Mouse (Mus musculus) adrenal gland, adult 2 months (tissue): ENCODE results near the gene Epha3. TPM values are rescaled to one million over a fixed set of nuclear protein-coding genes. Genes with fewer than 3 reads are reported as not detected.

Source experiments
- DNase-seq: peaks from one replicate; pipeline ENCODE4 v3.0.0; 2021
- polyA plus RNA-seq: library from polyadenylated mRNA; depleted of rRNA; stranded (reverse); fragments of >200 nt; gene quantifications from 2 replicates; pipeline ENCODE4 v1.2.3, GENCODE M21; 2012
- total RNA-seq, 2 experiments: library from RNA; stranded (reverse); gene quantifications; 2 replicates each; pipeline ENCODE4 v1.2.3; 2021

Epha3 gene
- total and polyA plus RNA-seq, 3 experiments: 0.25 to 1.6 (median 1.1) TPM

DNA sequence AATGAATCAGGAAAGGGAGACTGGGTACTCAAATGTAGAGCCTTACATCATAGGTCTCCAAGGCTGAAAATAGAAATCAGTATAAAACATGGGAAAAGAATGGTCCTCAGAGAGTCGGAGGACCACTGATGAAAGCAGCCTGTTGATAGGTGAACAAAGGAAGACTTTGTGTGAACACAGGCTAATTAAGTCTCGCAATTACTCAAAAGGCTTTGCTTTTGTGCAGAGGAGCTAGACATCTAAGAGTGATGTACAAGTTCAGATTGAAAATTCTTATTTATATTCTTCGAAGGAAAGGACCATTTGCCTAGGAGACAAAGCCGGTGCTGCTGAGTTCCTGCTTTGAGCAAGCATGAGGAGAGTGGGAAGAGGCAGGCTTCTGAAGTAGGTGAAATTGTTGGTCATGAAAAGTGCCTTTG is 363.0 kb downstream of the Epha3 start:
- no peak for DNase-seq
